Mouse (Mus musculus) stomach, postnatal 0 days (tissue): ENCODE measurements around the gene Slc10a7.

Source experiments
- CTCF ChIP-seq: IDR thresholded peaks from 2 replicates; pipeline ENCODE4 v1.5.1; 2016; ENCODE audit warnings: antibody characterized with exemption, low read depth, mild to moderate bottlenecking, moderate library complexity
- EP300 ChIP-seq: optimal IDR thresholded peaks from 2 replicates; pipeline ENCODE3; 2016; ENCODE audit warnings: antibody characterized with exemption

DNA sequence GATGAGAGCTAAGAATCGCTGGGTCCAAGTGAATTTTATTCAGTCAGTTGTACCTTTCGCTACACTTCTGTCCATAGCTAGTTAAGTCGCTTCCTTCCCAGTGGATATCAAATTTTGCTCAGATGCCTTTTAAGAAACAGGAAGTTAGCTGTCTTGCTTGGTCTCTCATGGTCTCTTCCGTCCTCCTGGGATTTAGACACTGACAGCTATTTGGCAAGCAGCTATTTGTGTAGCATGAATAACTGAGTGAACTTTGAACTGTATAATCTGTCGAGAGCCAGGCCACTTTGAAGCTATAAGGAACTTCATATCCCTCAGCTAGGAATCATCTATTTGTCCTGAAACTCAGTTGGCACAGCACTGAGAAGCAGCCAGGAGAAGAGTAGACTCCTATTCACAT lies 117.5 kb downstream of the Slc10a7 start:
- TF ChIP-seq CTCF (no peak), EP300 (no peak)
